13 mouse cellular contexts compared by ENCODE assay signal in genomic region chr2:19373695-19374094, GRCm38 (mm10). TPM values are rescaled to one million over a fixed set of nuclear protein-coding genes. Genes with fewer than 3 reads are reported as not detected.
DNase-seq lines count a peak whose midpoint lies in the region; ATAC-seq and TF ChIP-seq lines count a peak whose summit lies in the region.
"Had no signal": no experiment of that assay in that cellular context is flagged by ENCODE, and none has a peak within 500 bp of the region (broad histone marks: within the 10 kb centered on the region; RNA-seq: fewer than 3 reads in every experiment).

No protein-coding gene starts in this region.

- peak; percentile 46 for TF ChIP-seq CTCF in kidney, postnatal 0 days (IDR thresholded peaks at IDR 0.05; ENCODE audit: low read depth)
- TF ChIP-seq CTCF in liver, embryonic 14.5 days (IDR thresholded peaks at IDR 0.05; ENCODE audit: low read depth): peak; percentile 65

- DNase-seq in kidney, postnatal 0 days (ENCODE audit: low spot score): no peak
- DNase-seq in kidney, postnatal 14 days: no peak
- DNase-seq in 416B (ENCODE audit: low read depth) (peak; percentile 44), ES-CJ7 (ENCODE audit: low read depth, low spot score) (peak; percentile 68)
- DNase-seq in liver, embryonic 14.5 days (ENCODE audit: low read depth in 3 of 3, low spot score in 3 of 3): no peak
- DNase-seq in neural tube, embryonic 10.5 days (ENCODE audit: extremely low spot score, low spot score): no peak
- DNase-seq in heart, adult 8-10 months (ENCODE audit: low spot score): no peak
- DNase-seq: cerebellum, postnatal 36 days had no signal

- H3K27ac ChIP-seq in kidney, postnatal 0 days: no peak overlapping the region
- H3K27ac ChIP-seq in liver, embryonic 14.5 days: no peak overlapping the region
- no peak overlapping the region for H3K27ac ChIP-seq in forebrain, embryonic 16.5 days (ENCODE audit: low read length)
- H3K27ac ChIP-seq: forebrain, embryonic 13.5 days; limb, embryonic 13.5 days had no signal

- 92% methylated on average over 7 of the region's 7 CpGs for WGBS in kidney, postnatal 0 days
- WGBS in liver, embryonic 14.5 days (ENCODE audit: insufficient replicate concordance): 70% methylated on average over 7 of the region's 7 CpGs
- WGBS in forebrain, embryonic 16.5 days: 89% methylated on average over 7 of the region's 7 CpGs

- no peaks in the 10 kb centered on the region for H3K36me3 ChIP-seq in kidney, postnatal 0 days (ENCODE audit: insufficient read depth, low read length)
- no peaks in the 10 kb centered on the region for H3K36me3 ChIP-seq in liver, embryonic 14.5 days (replicated peaks; ENCODE audit: control insufficient read depth, insufficient read depth, low read depth)
- H3K36me3 ChIP-seq in forebrain, embryonic 16.5 days (ENCODE audit: control insufficient read depth, insufficient read depth): no peaks in the 10 kb centered on the region
- H3K36me3 ChIP-seq: limb, embryonic 13.5 days had no signal

- no peaks in the 10 kb centered on the region for H3K27me3 ChIP-seq in kidney, postnatal 0 days (ENCODE audit: insufficient read depth, low read length)
- no peaks in the 10 kb centered on the region for H3K27me3 ChIP-seq in liver, embryonic 14.5 days (ENCODE audit: control insufficient read depth, insufficient read depth, low read length)
- no peaks in the 10 kb centered on the region for H3K27me3 ChIP-seq in forebrain, embryonic 16.5 days (replicated peaks; ENCODE audit: control insufficient read depth, insufficient read depth, low read length)
- H3K27me3 ChIP-seq: forebrain, embryonic 13.5 days; limb, embryonic 13.5 days had no signal

- ATAC-seq in kidney, postnatal 0 days (replicated peaks; ENCODE audit: low FRiP score, low read depth): no peak
- no peak for ATAC-seq in liver, embryonic 14.5 days (ENCODE audit: insufficient read depth)
- no peak for ATAC-seq in forebrain, embryonic 16.5 days
- ATAC-seq: activated CD4-positive, CD25-positive, alpha-beta regulatory T cell, adult 4 months; forebrain, embryonic 13.5 days; midbrain, embryonic 16.5 days had no signal

- no peaks in the 10 kb centered on the region for H3K9me3 ChIP-seq in kidney, postnatal 0 days (replicated peaks; ENCODE audit: low read length)
- H3K9me3 ChIP-seq in liver, embryonic 14.5 days (ENCODE audit: control insufficient read depth, low read length): no peaks in the 10 kb centered on the region
- no peaks in the 10 kb centered on the region for H3K9me3 ChIP-seq in forebrain, embryonic 16.5 days (ENCODE audit: control insufficient read depth, low read length)
- H3K9me3 ChIP-seq: forebrain, embryonic 13.5 days; limb, embryonic 13.5 days had no signal

- no peak overlapping the region for H3K9ac ChIP-seq in kidney, postnatal 0 days (ENCODE audit: low read depth, low read length)
- no peak overlapping the region for H3K9ac ChIP-seq in liver, embryonic 14.5 days (replicated peaks)
- H3K9ac ChIP-seq in forebrain, embryonic 16.5 days (replicated peaks; ENCODE audit: low read depth, low read length): no peak overlapping the region
- H3K9ac ChIP-seq: forebrain, embryonic 13.5 days; limb, embryonic 13.5 days had no signal

- H3K4me1 ChIP-seq in kidney, postnatal 0 days (replicated peaks; ENCODE audit: insufficient read depth, low read length): no peaks in the 10 kb centered on the region
- H3K4me1 ChIP-seq in liver, embryonic 14.5 days (replicated peaks; ENCODE audit: control insufficient read depth in 2 of 2, insufficient read depth in 2 of 2, low read length in 1 of 2): peaks cover 0 to 5% of the 10 kb centered on the region in 2 experiments; a peak in 2 of 4 replicates
- no peaks in the 10 kb centered on the region; the same call in 1 of the 2 replicates for H3K4me1 ChIP-seq in forebrain, embryonic 16.5 days (replicated peaks; ENCODE audit: control insufficient read depth, insufficient read depth, low read length)
- H3K4me1 ChIP-seq: forebrain, embryonic 13.5 days; limb, embryonic 13.5 days had no signal

- no peak overlapping the region for H3K4me3 ChIP-seq in kidney, postnatal 0 days (replicated peaks; ENCODE audit: low read depth, low read length)
- H3K4me3 ChIP-seq in liver, embryonic 14.5 days (ENCODE audit: insufficient read depth in 1 of 2, low read depth in 2 of 2, low read length in 2 of 2): no peak overlapping the region
- no peak overlapping the region for H3K4me3 ChIP-seq in forebrain, embryonic 16.5 days (replicated peaks; ENCODE audit: low read length)
- H3K4me3 ChIP-seq: forebrain, embryonic 13.5 days; limb, embryonic 13.5 days had no signal

- TF ChIP-seq EP300 in liver, embryonic 14.5 days (IDR thresholded peaks at IDR 0.05; ENCODE audit: low read depth): no peak

- H3K4me2 ChIP-seq in kidney, postnatal 0 days (ENCODE audit: low read length): no peak overlapping the region
- H3K4me2 ChIP-seq in liver, embryonic 14.5 days (ENCODE audit: low read depth): no peak overlapping the region
- no peak overlapping the region for H3K4me2 ChIP-seq in forebrain, embryonic 16.5 days (ENCODE audit: low read length)
- H3K4me2 ChIP-seq: forebrain, embryonic 13.5 days; limb, embryonic 13.5 days had no signal

RNA-seq across cellular contexts. Expression of gene Msrb2, which starts 2.5 kb away (rescaled TPM):
- polyA plus RNA-seq in kidney, postnatal 0 days (2015; fragmentation: Nextera tagmentation; extraction: Ambion mirVana): 37.8 and 38.0 TPM in 2 replicates
- polyA plus RNA-seq in liver, embryonic 14.5 days (2012; rRNA removed): 5.5 and 6.5 TPM in 2 replicates
- polyA plus RNA-seq in liver, embryonic 14.5 days (2014; fragmentation: Nextera tagmentation; extraction: Ambion mirVana): 8.4 and 9.9 TPM in 2 replicates
- 7.8 and 7.9 TPM in 2 replicates for polyA plus RNA-seq in forebrain, embryonic 16.5 days (2015; fragmentation: Nextera tagmentation; extraction: Ambion mirVana)
- 10 to 100 TPM; 63.9 to 73.6 (median 69.8) TPM for total RNA-seq in heart, adult 8-10 months (2022)

Comparison
In these comparisons a context has a peak if more than half of its experiments do, and no peak if none do; other contexts are left out.
1. DNase-seq: peak in 416B (single experiment) and ES-CJ7 (single experiment); none in kidney, postnatal 0 days (single experiment), kidney, postnatal 14 days (single experiment), liver, embryonic 14.5 days (0 of 3), neural tube, embryonic 10.5 days (single experiment) and heart, adult 8-10 months (single experiment).